16 mouse cellular contexts compared by ENCODE assay signal in genomic region chr14:61786031-61786430, GRCm38 (mm10).
"Had no signal": no experiment of that assay in that cellular context is flagged by ENCODE, and none has a peak within 500 bp of the region (broad histone marks: within the 10 kb centered on the region; RNA-seq: fewer than 3 reads in every experiment).

No protein-coding gene starts in this region.

- H3K27me3 ChIP-seq: lung, embryonic 15.5 days; megakaryocyte, embryonic 14.5 days; midbrain, embryonic 13.5 days; midbrain, embryonic 15.5 days; neural tube, embryonic 12.5 days; stomach, embryonic 15.5 days had no signal

- H3K36me3 ChIP-seq: lung, embryonic 15.5 days; midbrain, embryonic 13.5 days; midbrain, embryonic 15.5 days; neural tube, embryonic 12.5 days; stomach, embryonic 15.5 days had no signal

- DNase-seq: liver, postnatal 0 days; lung, adult 2 months; lung, postnatal 14 days; lung, postnatal 36 days; right cerebral cortex, postnatal 14 days; thymus, adult 2 months; thymus, postnatal 25 days; thymus, postnatal 4 days had no signal

- H3K4me3 ChIP-seq: lung, embryonic 15.5 days; megakaryocyte, embryonic 14.5 days; midbrain, embryonic 13.5 days; midbrain, embryonic 15.5 days; neural tube, embryonic 12.5 days; stomach, embryonic 15.5 days had no signal

- H3K27ac ChIP-seq: lung, embryonic 15.5 days; macrophage; midbrain, embryonic 13.5 days; midbrain, embryonic 15.5 days; neural tube, embryonic 12.5 days; stomach, embryonic 15.5 days; stomach, postnatal 0 days had no signal

- H3K9me3 ChIP-seq: lung, embryonic 15.5 days; midbrain, embryonic 13.5 days; midbrain, embryonic 15.5 days; neural tube, embryonic 12.5 days; stomach, embryonic 15.5 days had no signal

- H3K4me1 ChIP-seq: megakaryocyte, embryonic 14.5 days; midbrain, embryonic 13.5 days; midbrain, embryonic 15.5 days; neural tube, embryonic 12.5 days; stomach, embryonic 15.5 days had no signal
